Mouse (Mus musculus) layer of hippocampus, postnatal 10 days (tissue): ENCODE measurements at regions not wholly inside any gene's neighbourhood (a gene's known extent, or its start where the extent isn't known, plus 50 kb on each side); places are given as distances from the start of the nearest gene placed in this dataset.
A peak's percentile ranks its signal among the peaks of the same experiment; 100 is the strongest.

Experiments
- DNase-seq, 2 experiments: peaks; one replicate each; pipeline ENCODE4 v3.0.0; 2021; ENCODE audit warnings: low spot score in 2 of 2

- DNase-seq, result peak; percentile 9 to 19
Measured at GRCm38 (mm10) chr4:61909409-61909808, 74.4 kb upstream of the Mup5 start.

- DNase-seq, result no peak
Measured at GRCm38 (mm10) chr4:61902136-61902535, 67.1 kb upstream of the Mup5 start.

- DNase-seq, result no peak
Measured at GRCm38 (mm10) chr4:61898184-61898583, 63.2 kb upstream of the Mup5 start.

- no peak for DNase-seq
Measured at GRCm38 (mm10) chr4:61897176-61897575, 62.1 kb upstream of the Mup5 start.
